Comparison of ENCODE assay signal across 15 mouse cellular contexts in genomic region chr16:29947670-29948069, GRCm38 (mm10).
DNase-seq lines count a peak whose midpoint lies in the region; ATAC-seq and TF ChIP-seq lines count a peak whose summit lies in the region.
"Had no signal": no experiment of that assay in that cellular context is flagged by ENCODE, and none has a peak within 500 bp of the region (broad histone marks: within the 10 kb centered on the region; RNA-seq: fewer than 3 reads in every experiment).

No protein-coding gene starts in this region.

- TF ChIP-seq CTCF in heart, adult 2 months (IDR thresholded peaks at IDR 0.05) = no peak

- WGBS in heart, adult 2 months = 64% methylated on average over 5 of the region's 5 CpGs
- 60% methylated on average over 5 of the region's 5 CpGs for WGBS in liver, embryonic 12.5 days (ENCODE audit: insufficient replicate concordance)

- peaks cover 13% of the 10 kb centered on the region for H3K36me3 ChIP-seq in heart, adult 2 months (ENCODE audit: control insufficient read depth, insufficient read depth, low read length)
- no peaks in the 10 kb centered on the region for H3K36me3 ChIP-seq in splenic B cell, adult 2 months (ENCODE audit: control insufficient read depth, insufficient read depth, low read length, poor library complexity, severe bottlenecking)
- H3K36me3 ChIP-seq in liver, embryonic 12.5 days = no peaks in the 10 kb centered on the region
- H3K36me3 ChIP-seq: limb, embryonic 13.5 days had no signal

- H3K4me1 ChIP-seq in heart, adult 2 months (ENCODE audit: control insufficient read depth, insufficient read depth, low read length) = peaks cover 28% of the 10 kb centered on the region
- H3K4me1 ChIP-seq in liver, embryonic 12.5 days = peaks cover 27% of the 10 kb centered on the region

- no peak overlapping the region for H3K27ac ChIP-seq in heart, adult 2 months
- H3K27ac ChIP-seq in liver, embryonic 12.5 days = no peak overlapping the region
- H3K27ac ChIP-seq: forebrain, embryonic 13.5 days; limb, embryonic 13.5 days had no signal

- H3K27me3 ChIP-seq in heart, adult 2 months (ENCODE audit: control insufficient read depth, insufficient read depth, low read length) = no peaks in the 10 kb centered on the region
- no peaks in the 10 kb centered on the region for H3K27me3 ChIP-seq in splenic B cell, adult 2 months (ENCODE audit: control insufficient read depth, insufficient read depth, low read length, poor library complexity, severe bottlenecking)
- peaks cover 29% of the 10 kb centered on the region for H3K27me3 ChIP-seq in liver, embryonic 12.5 days (replicated peaks)

- H3K4me2 ChIP-seq in liver, embryonic 12.5 days = no peak overlapping the region
- H3K4me2 ChIP-seq: forebrain, embryonic 13.5 days; heart, embryonic 11.5 days; limb, embryonic 13.5 days had no signal

- H3K9me3 ChIP-seq in liver, embryonic 12.5 days (replicated peaks) = no peaks in the 10 kb centered on the region
- H3K9me3 ChIP-seq: forebrain, embryonic 13.5 days; limb, embryonic 13.5 days had no signal

- no peak for TF ChIP-seq EP300 in heart, adult 2 months (IDR thresholded peaks at IDR 0.05; ENCODE audit: insufficient read depth, low read depth, low read length)

- no peaks in the 10 kb centered on the region for H3K79me2 ChIP-seq in heart, adult 2 months (replicated peaks; ENCODE audit: control insufficient read depth, insufficient read depth, low read length)

- ATAC-seq in liver, embryonic 12.5 days = no peak
- ATAC-seq: forebrain, embryonic 13.5 days; inflammation-experienced regulatory T-cells, adult 6 months had no signal

- no peak for TF ChIP-seq POLR2A in heart, adult 2 months (IDR thresholded peaks at IDR 0.05; ENCODE audit: insufficient read depth, low read depth, low read length)

- H3K4me3 ChIP-seq in heart, adult 2 months = no peak overlapping the region
- H3K4me3 ChIP-seq in liver, embryonic 12.5 days = no peak overlapping the region
- H3K4me3 ChIP-seq: forebrain, embryonic 13.5 days; limb, embryonic 13.5 days; myocyte had no signal

- DNase-seq in heart, postnatal 14 days = peak; percentile 20 to 23
- no peak for DNase-seq in heart, adult 2 months
- peak; percentile 75 for DNase-seq in retina, postnatal 1 day
- no peak for DNase-seq in retina, embryonic 14.5 days (ENCODE audit: low spot score)
- peak; percentile 37 to 58 for DNase-seq in adrenal gland, postnatal 36 days
- peak; percentile 44 for DNase-seq in splenic B cell, adult 2 months (ENCODE audit: low read depth, low spot score)
- DNase-seq in layer of hippocampus, postnatal 36 days = no peak
- DNase-seq: embryo, embryonic 11 days; thymus, postnatal 4 days had no signal

- intact Hi-C loops in heart, postnatal 14 days (cut with DNase I) = loop anchor here (2.0 kb wide), 1 partner anchor 61 kb away; no protein-coding TSS in a partner anchor
- intact Hi-C loops in heart, adult 2 months (cut with DNase I) = loop anchor here (2.0 kb wide), 2 partner anchors 131 to 213 kb away; no protein-coding TSS in a partner anchor

- H3K9ac ChIP-seq in heart, adult 2 months (ENCODE audit: low read depth, low read length) = no peak overlapping the region
- H3K9ac ChIP-seq in liver, embryonic 12.5 days = no peak overlapping the region
- H3K9ac ChIP-seq: forebrain, embryonic 13.5 days; limb, embryonic 13.5 days had no signal

Comparison
In these comparisons a context has a peak if more than half of its experiments do, and no peak if none do; other contexts are left out.
1. DNase-seq: peak in heart, postnatal 14 days (2 of 2), retina, postnatal 1 day (single experiment), adrenal gland, postnatal 36 days (2 of 2) and splenic B cell, adult 2 months (single experiment); none in heart, adult 2 months (0 of 2), retina, embryonic 14.5 days (single experiment) and layer of hippocampus, postnatal 36 days (0 of 2).